Mouse (Mus musculus) CD4-positive, CD25-positive, alpha-beta regulatory T cell, adult 2 months (primary cell): ENCODE measurements around the gene Rpp25l.
"Not testable (repeated sequence)": the region's sequence is repeated elsewhere in the genome, so short reads cannot be mapped to it uniquely, and the experiment has no call there.

Source experiments
- DNase-seq: peaks from one replicate; pipeline ENCODE4 v3.0.0-alpha.2; 2012; ENCODE audit warnings: low read depth, low spot score

Gene Rpp25l

GRCm38 (mm10) chr4:41713197-41714067 lies at the start of gene Rpp25l:
Rpp25l (minus strand) TSS chr4:41713534.
- peak; percentile 90 for DNase-seq

- not testable (repeated sequence) for DNase-seq
Observed at GRCm38 (mm10) chr4:41762688-41763114, 49.4 kb upstream of the Rpp25l start.

- no peak for DNase-seq
Observed at GRCm38 (mm10) chr4:41762099-41762687, 48.9 kb upstream of the Rpp25l start.

DNA sequence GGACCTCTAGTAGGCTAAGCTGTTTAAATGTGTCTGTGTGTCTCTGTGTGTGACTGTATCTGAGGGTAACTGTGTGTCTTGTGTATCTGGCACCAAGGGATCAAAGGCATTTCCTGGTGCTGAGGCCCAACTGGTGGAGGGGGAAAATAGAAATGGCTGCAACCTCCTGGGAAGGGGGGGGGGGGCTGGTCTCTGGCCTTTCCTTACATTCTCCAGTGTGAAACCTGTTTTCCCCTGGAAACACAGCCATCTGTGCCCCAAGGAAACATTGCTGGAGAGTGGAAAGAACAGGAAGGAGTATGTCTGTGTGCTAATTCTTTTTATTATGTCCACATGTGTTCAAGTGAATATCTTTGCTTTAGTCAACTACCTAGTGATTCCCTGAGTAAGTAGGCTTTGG lies 48.3 kb upstream of the Rpp25l start:
- DNase-seq, result no peak

GRCm38 (mm10) chr4:41760911-41761310 lies 47.6 kb upstream of the Rpp25l start:
- DNase-seq, result no peak

GRCm38 (mm10) chr4:41760288-41760721 lies 47.0 kb upstream of the Rpp25l start:
- peak; percentile 43 for DNase-seq

DNA sequence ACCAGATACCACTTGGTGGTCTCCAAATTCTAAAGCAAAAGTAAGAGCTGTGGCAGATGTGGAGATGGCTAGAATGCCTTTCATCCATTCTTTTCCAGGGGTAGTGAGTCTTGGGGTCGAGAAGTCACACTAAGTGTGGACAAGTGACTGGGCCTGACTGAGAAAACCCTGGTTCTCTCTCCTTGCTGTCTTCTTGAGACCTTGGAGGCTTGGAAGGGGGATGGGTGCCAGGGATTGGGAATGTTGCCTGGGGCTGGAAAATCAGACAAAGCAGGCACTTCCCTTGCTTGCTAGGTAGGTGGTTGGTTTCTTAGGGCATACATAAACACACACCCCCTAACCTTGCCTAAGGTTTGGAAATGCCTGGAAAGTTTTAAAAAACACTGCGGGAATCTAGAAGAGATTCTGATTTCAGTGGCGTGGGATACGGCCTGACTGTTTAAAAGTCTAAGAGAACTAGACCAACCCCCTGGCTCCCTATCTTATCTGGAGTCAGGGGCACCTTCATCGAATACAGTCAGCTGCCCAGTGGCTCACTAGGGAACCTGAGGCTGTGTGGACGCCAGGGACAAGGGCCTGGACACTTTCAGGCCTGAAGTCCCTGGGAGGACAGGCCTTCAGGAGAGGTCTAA lies 46.4 kb upstream of the Rpp25l start:
- no peak for DNase-seq

- no peak for DNase-seq
Observed at GRCm38 (mm10) chr4:41759206-41759605, 45.9 kb upstream of the Rpp25l start.

DNA sequence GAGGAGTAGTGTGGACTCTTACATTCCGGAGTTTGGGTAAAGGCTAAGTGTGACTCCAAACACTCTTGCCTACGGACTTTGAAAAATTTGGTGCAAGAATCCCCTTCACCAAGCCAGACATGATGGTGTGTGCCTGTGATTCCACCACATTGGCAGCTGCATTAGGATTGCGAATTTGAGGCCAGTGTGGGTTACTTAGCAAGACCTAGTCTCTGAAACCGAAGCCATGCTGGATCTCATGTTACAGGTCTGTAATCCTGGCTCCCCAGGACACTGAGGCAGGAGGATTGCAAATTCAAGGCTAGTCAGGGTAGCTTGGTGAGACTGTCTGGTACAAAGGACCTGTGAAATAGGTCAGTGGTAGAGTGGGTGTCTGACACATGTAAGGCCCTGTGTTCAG lies 45.4 kb upstream of the Rpp25l start:
- DNase-seq, result no peak

DNA sequence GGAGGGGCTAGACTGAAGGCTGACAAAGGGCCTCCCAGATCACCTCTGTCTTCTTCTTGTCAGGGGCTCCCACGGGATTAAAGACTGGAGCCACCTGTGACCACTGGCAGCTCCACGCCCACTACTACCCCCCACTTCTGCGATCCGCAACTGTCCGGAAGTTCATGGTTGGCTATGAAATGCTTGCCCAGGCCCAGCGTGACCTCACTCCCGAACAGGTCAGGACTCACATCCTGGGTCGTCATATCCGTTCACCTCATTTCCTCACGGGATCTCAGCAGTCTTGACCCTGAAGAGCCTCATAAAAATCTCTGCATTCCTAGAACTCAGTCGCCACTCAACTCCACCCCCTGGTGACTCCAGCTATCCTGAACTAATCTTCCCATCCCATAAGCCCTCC lies 44.7 kb upstream of the Rpp25l start:
- DNase-seq, result no peak

- DNase-seq, result no peak
Observed at GRCm38 (mm10) chr4:41757321-41757720, 44.0 kb upstream of the Rpp25l start.

DNA sequence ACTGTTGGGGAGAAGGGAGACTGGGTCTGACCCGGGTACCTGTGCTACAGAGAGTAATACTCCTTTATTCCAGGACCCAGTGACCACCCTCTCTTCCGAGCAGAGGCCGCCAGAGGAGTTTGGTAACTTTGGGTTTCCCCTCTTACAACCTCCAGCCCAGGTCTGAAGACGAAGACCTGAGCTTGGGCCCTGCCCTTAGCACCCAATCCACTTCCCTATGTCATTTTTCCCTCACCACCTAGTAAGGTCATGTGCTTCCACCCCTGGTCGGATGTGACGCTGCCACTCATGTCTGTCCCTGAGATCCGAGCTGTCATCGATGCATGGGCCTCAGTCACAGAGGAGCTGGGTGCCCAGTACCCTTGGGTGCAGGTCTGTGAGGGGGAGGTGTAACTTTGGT lies 43.1 kb upstream of the Rpp25l start:
- no peak for DNase-seq

DNA sequence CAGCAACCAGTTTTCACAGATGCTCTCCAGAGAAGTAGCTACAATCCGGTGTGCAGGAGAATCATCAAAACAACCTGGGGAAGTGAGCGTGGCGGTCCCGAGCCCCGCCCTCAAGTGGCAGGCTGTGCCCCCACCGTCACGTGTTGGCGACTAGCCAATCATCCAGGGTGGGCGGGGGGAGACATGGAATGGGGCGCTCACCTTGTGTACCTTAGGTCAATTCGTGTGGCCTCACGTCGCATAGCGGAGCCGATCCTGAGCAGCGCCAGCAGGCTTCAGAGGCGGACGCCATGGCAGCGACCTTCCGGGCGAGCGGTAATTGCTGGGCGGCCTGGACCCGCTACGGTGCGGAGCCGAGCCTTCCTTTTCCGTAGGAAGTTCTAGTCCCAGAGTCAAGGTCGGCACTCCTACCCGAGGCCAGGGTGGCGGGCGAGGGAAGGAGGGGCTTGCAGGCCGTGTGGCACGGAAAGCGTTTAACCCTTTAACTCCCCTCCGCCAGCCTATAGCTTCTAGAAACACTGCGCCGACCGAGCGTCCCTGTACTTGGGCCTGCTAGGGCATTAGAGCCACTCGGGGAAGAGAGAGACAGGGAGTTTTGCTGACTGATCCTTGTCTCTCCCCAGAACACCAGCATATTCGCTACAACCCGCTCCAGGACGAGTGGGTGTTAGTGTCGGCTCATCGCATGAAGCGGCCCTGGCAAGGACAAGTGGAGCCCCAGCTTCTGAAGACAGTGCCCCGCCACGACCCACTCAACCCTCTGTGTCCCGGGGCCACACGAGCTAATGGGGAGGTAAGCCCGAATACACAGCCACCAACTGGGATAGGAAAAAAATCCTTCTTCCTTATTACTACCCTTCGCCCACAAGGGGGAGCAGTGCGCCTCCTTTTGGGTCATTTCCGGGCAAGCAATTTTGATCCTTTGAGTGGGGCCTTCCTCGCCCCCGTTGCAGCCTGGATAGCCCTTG lies 42.3 kb upstream of the Rpp25l start, which contains the start of gene Sigmar1:
Gene Sigmar1, minus strand, starts transcription at position 820 of the 968 bp plus-strand sequence.
- DNase-seq, result peak; percentile 94

DNA sequence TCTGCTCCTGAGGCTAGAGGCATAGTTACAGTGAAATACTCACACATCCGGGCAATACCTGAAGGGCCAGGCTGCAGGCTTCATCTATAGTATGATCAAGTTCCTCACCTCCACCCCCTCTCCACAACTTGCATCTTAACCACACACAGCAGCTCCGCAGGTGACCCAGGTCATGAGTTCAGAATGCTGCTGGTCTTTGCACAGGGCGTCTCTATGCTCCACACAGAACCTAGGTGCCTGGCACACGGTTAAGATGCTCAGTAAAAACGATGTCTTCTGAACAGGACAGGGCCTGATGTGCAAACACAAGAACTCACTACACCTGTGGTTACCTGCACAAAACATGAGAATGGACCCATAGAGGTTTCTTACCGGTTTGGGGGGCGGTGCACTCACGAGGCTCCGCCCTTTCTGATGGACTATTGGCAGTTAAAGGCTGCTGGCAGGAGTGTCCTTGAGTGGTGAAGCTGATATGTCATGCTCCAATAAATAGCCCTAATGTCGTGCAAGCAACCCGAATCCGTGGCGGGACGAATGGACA lies 41.5 kb upstream of the Rpp25l start, which contains the start of gene Galt:
Gene Galt, plus strand, starts transcription at position 432 of the 541 bp plus-strand sequence.
- no peak for DNase-seq

- DNase-seq, result no peak
Observed at GRCm38 (mm10) chr4:41745021-41745420, 31.7 kb upstream of the Rpp25l start.

DNA sequence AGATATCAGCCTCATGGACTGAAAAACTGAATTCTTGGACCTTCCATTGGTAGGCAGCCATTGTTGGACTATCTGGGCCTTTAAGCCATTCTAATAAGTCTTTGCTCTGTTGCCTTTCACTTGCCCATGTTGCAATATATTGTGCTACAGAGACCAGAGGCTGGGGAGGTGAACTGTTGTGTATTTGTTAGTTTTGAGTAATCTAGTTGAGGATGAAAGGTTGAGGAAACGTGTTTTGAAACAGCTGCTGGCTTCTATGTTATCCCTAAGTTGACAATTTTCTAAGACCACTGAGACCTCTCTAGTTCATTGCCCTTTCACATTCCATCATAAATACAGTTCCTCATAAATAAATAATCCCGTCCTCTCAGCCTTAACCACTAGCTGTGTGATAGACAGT lies 30.8 kb upstream of the Rpp25l start:
- no peak for DNase-seq

DNA sequence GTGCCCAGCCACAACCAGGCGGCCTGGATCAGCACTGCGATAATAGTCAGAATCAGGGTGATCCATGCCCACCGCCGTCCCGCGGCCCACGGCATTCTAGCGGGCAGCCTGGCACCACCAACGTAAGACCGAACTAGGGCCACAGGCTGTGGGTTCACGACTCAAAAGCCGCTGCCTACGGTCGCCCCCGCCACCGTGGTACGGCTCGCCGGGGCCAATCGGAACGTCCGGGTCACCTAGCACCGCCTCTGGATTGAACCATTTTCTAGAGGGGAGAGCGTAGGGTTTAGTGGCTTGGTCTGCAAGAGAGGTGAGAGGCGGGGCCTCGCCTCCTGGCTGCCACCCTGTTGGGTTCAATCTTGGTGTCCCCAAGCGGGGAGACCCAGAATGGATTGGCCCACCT lies 27.8 kb upstream of the Rpp25l start:
- peak; percentile 96 for DNase-seq

GRCm38 (mm10) chr4:41740380-41741157 lies 27.2 kb upstream of the Rpp25l start:
- peak; percentile 53 for DNase-seq

DNA sequence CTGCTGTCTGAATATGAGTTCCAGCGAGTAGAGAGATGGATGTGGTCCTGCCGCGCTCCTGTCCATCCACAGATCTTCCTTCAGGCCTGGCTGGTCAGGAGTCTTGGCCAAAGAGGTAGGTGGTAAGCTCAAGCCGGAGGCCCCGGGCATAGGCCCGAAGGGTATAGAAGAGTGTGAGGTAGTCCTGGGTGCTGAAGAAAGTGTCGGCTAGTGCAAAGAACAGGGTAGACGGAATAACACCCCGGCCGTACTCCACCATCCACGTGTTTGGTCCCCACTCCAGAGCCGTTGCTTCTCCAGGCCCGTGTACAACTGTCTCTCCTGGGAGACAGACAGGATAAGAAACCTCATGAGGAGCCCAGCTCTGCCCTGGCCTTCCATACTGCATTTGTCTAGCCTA lies 25.9 kb upstream of the Rpp25l start:
- no peak for DNase-seq

DNA sequence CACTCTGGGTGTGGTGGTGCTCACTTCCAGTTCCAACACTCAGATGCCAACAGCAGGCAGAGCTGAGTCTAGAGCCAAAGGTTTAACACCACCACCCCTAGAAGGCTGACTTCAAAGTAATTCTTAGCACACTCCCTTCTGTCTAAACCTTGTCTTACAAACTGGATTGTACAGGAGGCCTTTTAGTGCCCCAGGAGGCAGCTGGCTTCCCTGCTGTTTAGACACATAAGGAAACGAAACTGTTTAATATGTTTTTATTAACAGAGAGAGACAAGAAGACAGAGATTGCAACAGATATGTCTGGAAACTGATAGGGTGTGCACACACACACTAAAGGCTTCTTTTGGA lies 24.9 kb upstream of the Rpp25l start:
- DNase-seq, result no peak
